Mouse (Mus musculus): ENCODE measurements around the gene Pias4.

- TF ChIP-seq CTCF (IDR thresholded peaks at IDR 0.05) (no peak), EP300 (IDR thresholded peaks at IDR 0.05) (no peak)
Measured at GRCm38 (mm10) chr10:81202978-81203720, 35.4 kb upstream of the Pias4 start.

All from lung, postnatal 0 days (tissue).